Mouse (Mus musculus): ENCODE measurements around the gene Cyp2s1. TPM values are rescaled to one million over a fixed set of nuclear protein-coding genes. Genes with fewer than 3 reads are reported as not detected.
A peak's percentile ranks its signal among the peaks of the same experiment; 100 is the strongest.

The Cyp2s1 gene
- total and polyA plus RNA-seq, 2 experiments = 0.28 to 0.37 TPM

- no peak overlapping the region for H3K27ac ChIP-seq (replicated peaks; ENCODE audit: insufficient read depth, low read depth, low read length)
- 76% methylated on average over 3 of the region's 3 CpGs for WGBS
- peaks cover 6% of the 10 kb centered on the region; the same call in 1 of the 2 replicates for H3K27me3 ChIP-seq (ENCODE audit: control insufficient read depth, insufficient read depth, low read length)
- H3K4me3 ChIP-seq (ENCODE audit: insufficient read depth, low read depth, low read length) = 0 out of 2 replicates have a peak overlapping the region, but pooled peaks have one; percentile 80
- no peak for TF ChIP-seq CTCF (IDR thresholded peaks at IDR 0.05; ENCODE audit: low read depth, low read length)
- TF ChIP-seq POLR2A (IDR thresholded peaks at IDR 0.05; ENCODE audit: extremely low read depth, insufficient read depth, low read length) = no peak
- no peak for DNase-seq (ENCODE audit: extremely low read depth, low read depth, low spot score)
- H3K4me1 ChIP-seq (ENCODE audit: control insufficient read depth, insufficient read depth, low read length) = no peaks in the 10 kb centered on the region
- no peaks in the 10 kb centered on the region for H3K36me3 ChIP-seq (ENCODE audit: control insufficient read depth, insufficient read depth, low read length)
- H3K9ac ChIP-seq (ENCODE audit: low read depth, low read length) = no peak overlapping the region
- H3K79me2 ChIP-seq (ENCODE audit: control insufficient read depth, insufficient read depth, low read length) = no peaks in the 10 kb centered on the region
Observed at GRCm38 (mm10) chr7:25789129-25789440, 27.6 kb downstream of the Cyp2s1 start.

- peaks cover 6% of the 10 kb centered on the region; the same call in 1 of the 2 replicates for H3K27me3 ChIP-seq (ENCODE audit: control insufficient read depth, insufficient read depth, low read length)
- TF ChIP-seq POLR2A (IDR thresholded peaks at IDR 0.05; ENCODE audit: extremely low read depth, insufficient read depth, low read length) (0 out of 2 replicates have a peak, but pooled peaks have one; percentile 5), CTCF (IDR thresholded peaks at IDR 0.05; ENCODE audit: low read depth, low read length) (no peak)
- H3K9ac ChIP-seq (ENCODE audit: low read depth, low read length) = peak within 1 kb of the TSS; percentile 63
- H3K79me2 ChIP-seq (ENCODE audit: control insufficient read depth, insufficient read depth, low read length) = no peaks in the 10 kb centered on the region
- 15% methylated on average over 30 of the region's 30 CpGs for WGBS
- H3K4me1 ChIP-seq (ENCODE audit: control insufficient read depth, insufficient read depth, low read length) = no peaks in the 10 kb centered on the region
- no peak for DNase-seq (ENCODE audit: extremely low read depth, low read depth, low spot score)
- no peaks in the 10 kb centered on the region for H3K36me3 ChIP-seq (ENCODE audit: control insufficient read depth, insufficient read depth, low read length)
- peak within 1 kb of the TSS; percentile 35; the same call in 1 of the 2 replicates for H3K27ac ChIP-seq (replicated peaks; ENCODE audit: insufficient read depth, low read depth, low read length)
- peak within 1 kb of the TSS; percentile 80 for H3K4me3 ChIP-seq (ENCODE audit: insufficient read depth, low read depth, low read length)
Observed at GRCm38 (mm10) chr7:25788220-25789128, 28.2 kb downstream of the Cyp2s1 start, which contains the start of gene Axl. Gene Axl, minus strand, starts transcription at chr7:25788705.

- WGBS = 57% methylated on average over 9 of the region's 9 CpGs
- H3K79me2 ChIP-seq (ENCODE audit: control insufficient read depth, insufficient read depth, low read length) = no peaks in the 10 kb centered on the region
- TF ChIP-seq CTCF (IDR thresholded peaks at IDR 0.05; ENCODE audit: low read depth, low read length) (no peak), POLR2A (IDR thresholded peaks at IDR 0.05; ENCODE audit: extremely low read depth, insufficient read depth, low read length) (no peak)
- peak overlapping the region; percentile 27; the same call in 1 of the 2 replicates for H3K9ac ChIP-seq (ENCODE audit: low read depth, low read length)
- no peak for DNase-seq (ENCODE audit: extremely low read depth, low read depth, low spot score)
- no peaks in the 10 kb centered on the region for H3K4me1 ChIP-seq (ENCODE audit: control insufficient read depth, insufficient read depth, low read length)
- H3K27me3 ChIP-seq (ENCODE audit: control insufficient read depth, insufficient read depth, low read length) = peaks cover 6% of the 10 kb centered on the region; the same call in 1 of the 2 replicates
- no peaks in the 10 kb centered on the region for H3K36me3 ChIP-seq (ENCODE audit: control insufficient read depth, insufficient read depth, low read length)
- H3K4me3 ChIP-seq (ENCODE audit: insufficient read depth, low read depth, low read length) = peak overlapping the region; percentile 80
- peak overlapping the region; percentile 35; the same call in 1 of the 2 replicates for H3K27ac ChIP-seq (replicated peaks; ENCODE audit: insufficient read depth, low read depth, low read length)
Observed at GRCm38 (mm10) chr7:25787456-25788219, 29.1 kb downstream of the Cyp2s1 start.

- DNase-seq (ENCODE audit: extremely low read depth, low read depth, low spot score) = no peak
- Histone ChIP-seq H3K4me3 (ENCODE audit: insufficient read depth, low read depth, low read length) (no peak overlapping the region), H3K9ac (ENCODE audit: low read depth, low read length) (no peak overlapping the region; the same call in 1 of the 2 replicates)
Observed at GRCm38 (mm10) chr7:25786974-25787373, 29.7 kb downstream of the Cyp2s1 start.

GRCm38 (mm10) chr7:25785752-25786151 is 31.0 kb downstream of the Cyp2s1 start:
- no peak overlapping the region for H3K4me3 ChIP-seq (ENCODE audit: insufficient read depth, low read depth, low read length)
- TF ChIP-seq POLR2A (IDR thresholded peaks at IDR 0.05; ENCODE audit: extremely low read depth, insufficient read depth, low read length) (no peak), CTCF (IDR thresholded peaks at IDR 0.05; ENCODE audit: low read depth, low read length) (no peak)
- DNase-seq (ENCODE audit: extremely low read depth, low read depth, low spot score) = no peak
- no peaks in the 10 kb centered on the region for H3K4me1 ChIP-seq (ENCODE audit: control insufficient read depth, insufficient read depth, low read length)
- H3K27me3 ChIP-seq (ENCODE audit: control insufficient read depth, insufficient read depth, low read length) = peaks cover 6% of the 10 kb centered on the region; the same call in 1 of the 2 replicates
- H3K27ac ChIP-seq (replicated peaks; ENCODE audit: insufficient read depth, low read depth, low read length) = no peak overlapping the region
- H3K36me3 ChIP-seq (ENCODE audit: control insufficient read depth, insufficient read depth, low read length) = no peaks in the 10 kb centered on the region
- 79% methylated on average over 4 of the region's 4 CpGs for WGBS
- no peaks in the 10 kb centered on the region for H3K79me2 ChIP-seq (ENCODE audit: control insufficient read depth, insufficient read depth, low read length)
- no peak overlapping the region for H3K9ac ChIP-seq (ENCODE audit: low read depth, low read length)

More at GRCm38 (mm10) chr7:25786974-25787373, 29.7 kb downstream of the Cyp2s1 start:
- Histone ChIP-seq H3K27me3 (ENCODE audit: control insufficient read depth, insufficient read depth, low read length) (peaks cover 6% of the 10 kb centered on the region; the same call in 1 of the 2 replicates), H3K36me3 (ENCODE audit: control insufficient read depth, insufficient read depth, low read length) (no peaks in the 10 kb centered on the region), H3K79me2 (ENCODE audit: control insufficient read depth, insufficient read depth, low read length) (no peaks in the 10 kb centered on the region), H3K4me1 (ENCODE audit: control insufficient read depth, insufficient read depth, low read length) (no peaks in the 10 kb centered on the region), H3K27ac (replicated peaks; ENCODE audit: insufficient read depth, low read depth, low read length) (peak overlapping the region; percentile 7; the same call in 1 of the 2 replicates)
- 75% methylated on average over 4 of the region's 4 CpGs for WGBS
- TF ChIP-seq CTCF (IDR thresholded peaks at IDR 0.05; ENCODE audit: low read depth, low read length) (no peak), POLR2A (IDR thresholded peaks at IDR 0.05; ENCODE audit: extremely low read depth, insufficient read depth, low read length) (no peak)
